Mouse (Mus musculus) limb, embryonic 15.5 days (tissue): ENCODE results near the gene Wdr19. TPM values are rescaled to one million over a fixed set of nuclear protein-coding genes. Genes with fewer than 3 reads are reported as not detected.

Source experiments
- ATAC-seq: fragments of 200-750 bp; cut with Nextera tagmentation; 2 replicates; pipeline ENCODE4 v1.8.0; 2017; ENCODE audit warnings: low read depth, moderate TSS enrichment; ENCODE audit not compliant: insufficient number of reproducible peaks, low FRiP score, low TSS enrichment
- H3K27ac ChIP-seq: fragments of 300-500 bp; sonication (generic); 2 replicates; pipeline ENCODE4 v1.5.1; 2015; ENCODE audit warnings: moderate library complexity, mild to moderate bottlenecking, inconsistent platforms
- H3K27me3 ChIP-seq: fragments of 300-500 bp; sonication (generic); 2 replicates; pipeline ENCODE4 v1.6.1; 2015; ENCODE audit warnings: inconsistent platforms
- H3K36me3 ChIP-seq: fragments of 300-500 bp; sonication (generic); 2 replicates; pipeline ENCODE4 v1.6.1; 2015; ENCODE audit warnings: inconsistent platforms
- H3K4me1 ChIP-seq: fragments of 300-500 bp; sonication (generic); 2 replicates; pipeline ENCODE4 v1.6.1; 2015; ENCODE audit warnings: inconsistent platforms
- H3K4me2 ChIP-seq: fragments of 300-500 bp; sonication (generic); 2 replicates; pipeline ENCODE4 v1.6.1; 2015; ENCODE audit warnings: mild to moderate bottlenecking, inconsistent platforms
- H3K4me3 ChIP-seq: fragments of 300-500 bp; sonication (generic); 2 replicates; pipeline ENCODE4 v1.5.1; 2015; ENCODE audit warnings: mild to moderate bottlenecking, inconsistent platforms
- H3K9ac ChIP-seq: fragments of 300-500 bp; sonication (generic); 2 replicates; pipeline ENCODE4 v1.6.1; 2015; ENCODE audit warnings: inconsistent platforms
- H3K9me3 ChIP-seq: fragments of 300-500 bp; sonication (generic); 2 replicates; pipeline ENCODE4 v1.6.1; 2016; ENCODE audit warnings: inconsistent platforms
- WGBS: fragments of 180-500 bp; shearing (Covaris S2); methylation state at CpG from one replicate; pipeline ENCODE4 v1.1.7; 2015; 5-methylcytosine and 5-hydroxymethylcytosine counted together
- polyA plus RNA-seq: library from polyadenylated mRNA; unstranded; fragments of >200 nt; fragmentation: Nextera tagmentation; extraction: Ambion mirVana; gene quantifications from 2 replicates; pipeline ENCODE4 v1.2.1, GENCODE M21; 2015

The Wdr19 gene
- polyA plus RNA-seq = 6.8 and 8.0 TPM in 2 replicates

- Histone ChIP-seq H3K4me3 (peak within 1 kb of the TSS; percentile 65), H3K4me1 (peaks cover 8% of the 10 kb centered on the region)
- under 1% methylated on average over 37 of the region's 37 CpGs for WGBS
Observed at GRCm38 (mm10) chr5:65199346-65200128, at the start of gene Wdr19. Gene Wdr19 (plus strand): TSS chr5:65199696.

GRCm38 (mm10) chr5:65149706-65150105 lies 49.8 kb upstream of the Wdr19 start:
- ATAC-seq = no peak
- no peak overlapping the region for H3K9ac ChIP-seq
- no peaks in the 10 kb centered on the region for H3K9me3 ChIP-seq
- no peak overlapping the region for H3K4me2 ChIP-seq
- H3K27ac ChIP-seq = no peak overlapping the region
- no peaks in the 10 kb centered on the region for H3K27me3 ChIP-seq
- 0 out of 2 replicates have a peak, but pooled peaks cover 2% of the 10 kb centered on the region for H3K4me1 ChIP-seq
- H3K4me3 ChIP-seq = no peak overlapping the region
- WGBS = 87% methylated on average over 6 of the region's 6 CpGs
- peaks cover 14% of the 10 kb centered on the region for H3K36me3 ChIP-seq

More at GRCm38 (mm10) chr5:65199346-65200128, at the start of gene Wdr19:
- no peaks in the 10 kb centered on the region for H3K27me3 ChIP-seq
- peak; percentile 99 for ATAC-seq
- H3K36me3 ChIP-seq = 0 out of 2 replicates have a peak, but pooled peaks cover 3% of the 10 kb centered on the region
- H3K27ac ChIP-seq = peak within 1 kb of the TSS; percentile 79
- H3K4me2 ChIP-seq = peak within 1 kb of the TSS; percentile 67
- peak within 1 kb of the TSS; percentile 44 for H3K9ac ChIP-seq
- no peaks in the 10 kb centered on the region for H3K9me3 ChIP-seq

GRCm38 (mm10) chr5:65150376-65150955 lies 49.0 kb upstream of the Wdr19 start:
- Histone ChIP-seq H3K9ac (no peak overlapping the region), H3K4me1 (0 out of 2 replicates have a peak, but pooled peaks cover 2% of the 10 kb centered on the region), H3K27ac (no peak overlapping the region), H3K4me3 (no peak overlapping the region), H3K4me2 (no peak overlapping the region), H3K9me3 (no peaks in the 10 kb centered on the region), H3K36me3 (peaks cover 7% of the 10 kb centered on the region), H3K27me3 (no peaks in the 10 kb centered on the region)
- WGBS = 83% methylated on average over 8 of the region's 8 CpGs
- ATAC-seq = no peak

- ATAC-seq = no peak
- no peak overlapping the region for H3K9ac ChIP-seq
- no peak overlapping the region for H3K27ac ChIP-seq
- no peaks in the 10 kb centered on the region for H3K27me3 ChIP-seq
- H3K4me3 ChIP-seq = no peak overlapping the region
- H3K9me3 ChIP-seq = no peaks in the 10 kb centered on the region
- peaks cover 7% of the 10 kb centered on the region for H3K36me3 ChIP-seq
- H3K4me2 ChIP-seq = no peak overlapping the region
- H3K4me1 ChIP-seq = 0 out of 2 replicates have a peak, but pooled peaks cover 2% of the 10 kb centered on the region
- 93% methylated on average over 3 of the region's 3 CpGs for WGBS
Observed at GRCm38 (mm10) chr5:65151276-65151675, 48.2 kb upstream of the Wdr19 start.

GRCm38 (mm10) chr5:65151767-65152166 lies 47.7 kb upstream of the Wdr19 start:
- no peaks in the 10 kb centered on the region for H3K27me3 ChIP-seq
- 72% methylated on average over 5 of the region's 5 CpGs for WGBS
- ATAC-seq = no peak
- H3K36me3 ChIP-seq = peaks cover 9% of the 10 kb centered on the region
- no peak overlapping the region for H3K9ac ChIP-seq
- H3K4me1 ChIP-seq = 0 out of 2 replicates have a peak, but pooled peaks cover 2% of the 10 kb centered on the region
- H3K9me3 ChIP-seq = no peaks in the 10 kb centered on the region
- no peak overlapping the region for H3K4me2 ChIP-seq
- H3K27ac ChIP-seq = no peak overlapping the region
- H3K4me3 ChIP-seq = no peak overlapping the region

- H3K36me3 ChIP-seq = peaks cover 10% of the 10 kb centered on the region; the same call in 1 of the 2 replicates
- no peak overlapping the region for H3K9ac ChIP-seq
- WGBS = 82% methylated on average over 6 of the region's 6 CpGs
- H3K4me3 ChIP-seq = no peak overlapping the region
- ATAC-seq = no peak
- H3K9me3 ChIP-seq = no peaks in the 10 kb centered on the region
- no peak overlapping the region for H3K27ac ChIP-seq
- 0 out of 2 replicates have a peak, but pooled peaks cover 6% of the 10 kb centered on the region for H3K4me1 ChIP-seq
- H3K4me2 ChIP-seq = no peak overlapping the region
- no peaks in the 10 kb centered on the region for H3K27me3 ChIP-seq
Observed at GRCm38 (mm10) chr5:65154287-65154686, 45.2 kb upstream of the Wdr19 start.

- Histone ChIP-seq H3K9ac (no peak overlapping the region), H3K4me1 (0 out of 2 replicates have a peak, but pooled peaks cover 4% of the 10 kb centered on the region), H3K9me3 (no peaks in the 10 kb centered on the region), H3K4me2 (no peak overlapping the region), H3K27ac (no peak overlapping the region), H3K36me3 (peaks cover 16% of the 10 kb centered on the region; the same call in 1 of the 2 replicates), H3K4me3 (no peak overlapping the region), H3K27me3 (no peaks in the 10 kb centered on the region)
- no peak for ATAC-seq
- WGBS = 67% methylated on average over 2 of the region's 2 CpGs
Observed at GRCm38 (mm10) chr5:65156853-65157252, 42.6 kb upstream of the Wdr19 start.

GRCm38 (mm10) chr5:65157412-65158381 lies 41.8 kb upstream of the Wdr19 start:
- no peak overlapping the region for H3K4me3 ChIP-seq
- H3K36me3 ChIP-seq = peaks cover 17% of the 10 kb centered on the region; the same call in 1 of the 2 replicates
- no peak overlapping the region for H3K4me2 ChIP-seq
- H3K4me1 ChIP-seq = 0 out of 2 replicates have a peak, but pooled peaks cover 4% of the 10 kb centered on the region
- H3K9ac ChIP-seq = no peak overlapping the region
- H3K9me3 ChIP-seq = no peaks in the 10 kb centered on the region
- 72% methylated on average over 22 of the region's 22 CpGs for WGBS
- no peak overlapping the region for H3K27ac ChIP-seq
- no peaks in the 10 kb centered on the region for H3K27me3 ChIP-seq
- ATAC-seq = no peak

- H3K9ac ChIP-seq = no peak overlapping the region
Observed at GRCm38 (mm10) chr5:65158696-65159305, 40.7 kb upstream of the Wdr19 start.

GRCm38 (mm10) chr5:65163001-65163400 lies 36.5 kb upstream of the Wdr19 start:
- no peak overlapping the region for H3K9ac ChIP-seq
- H3K4me1 ChIP-seq = peaks cover 3% of the 10 kb centered on the region; the same call in 1 of the 2 replicates
- no peak overlapping the region for H3K4me3 ChIP-seq
- no peaks in the 10 kb centered on the region for H3K9me3 ChIP-seq
- 56% methylated on average over 5 of the region's 5 CpGs for WGBS
- ATAC-seq = no peak
- peaks cover 40% of the 10 kb centered on the region for H3K36me3 ChIP-seq
- no peaks in the 10 kb centered on the region for H3K27me3 ChIP-seq
- H3K27ac ChIP-seq = no peak overlapping the region
- H3K4me2 ChIP-seq = no peak overlapping the region

More at GRCm38 (mm10) chr5:65158696-65159305, 40.7 kb upstream of the Wdr19 start:
- Histone ChIP-seq H3K27ac (no peak overlapping the region), H3K36me3 (peaks cover 25% of the 10 kb centered on the region), H3K4me3 (no peak overlapping the region), H3K9me3 (no peaks in the 10 kb centered on the region), H3K27me3 (no peaks in the 10 kb centered on the region), H3K4me2 (no peak overlapping the region), H3K4me1 (peaks cover 7% of the 10 kb centered on the region; the same call in 1 of the 2 replicates)
- whole genome bisulfite sequencing = 85% methylated on average over 20 of the region's 20 CpGs
- no peak for ATAC-seq
